Mouse (Mus musculus): ENCODE measurements around the gene C2cd3. TPM values are rescaled to one million over a fixed set of nuclear protein-coding genes. Genes with fewer than 3 reads are reported as not detected.
"Not testable (repeated sequence)": the region's sequence is repeated elsewhere in the genome, so short reads cannot be mapped to it uniquely, and the experiment has no call there.

Gene C2cd3
- polyA plus RNA-seq, 1 experiment from 2014 or later: 30.7 TPM

- H3K27ac ChIP-seq (replicated peaks): no peak overlapping the region; the same call in 1 of the 2 replicates
- DNase-seq (ENCODE audit: low spot score): no peak
- H3K9me3 ChIP-seq (replicated peaks): no peaks in the 10 kb centered on the region
- H3K36me3 ChIP-seq: no peaks in the 10 kb centered on the region
- no peaks in the 10 kb centered on the region for H3K4me1 ChIP-seq
- H3K4me3 ChIP-seq: no peak overlapping the region
- 84% methylated on average over 17 of the region's 17 CpGs for WGBS
- H3K27me3 ChIP-seq (ENCODE audit: low read depth, poor library complexity, severe bottlenecking): no peaks in the 10 kb centered on the region
Observed at GRCm38 (mm10) chr7:100480175-100480574, 108.1 kb downstream of the C2cd3 start.

- not testable (repeated sequence) for H3K4me1 ChIP-seq; H3K4me3 ChIP-seq; H3K9me3 ChIP-seq (replicated peaks); DNase-seq (ENCODE audit: low spot score); H3K27me3 ChIP-seq (ENCODE audit: low read depth, poor library complexity, severe bottlenecking); H3K27ac ChIP-seq (replicated peaks); H3K36me3 ChIP-seq
- 96% methylated on average over 2 of the region's 2 CpGs for WGBS
Observed at GRCm38 (mm10) chr7:100482046-100482445, 110.0 kb downstream of the C2cd3 start.

GRCm38 (mm10) chr7:100484493-100484892, 112.5 kb downstream of the C2cd3 start:
- H3K4me1 ChIP-seq: 0 out of 2 replicates have a peak, but pooled peaks cover 3% of the 10 kb centered on the region
- 91% methylated on average over 5 of the region's 5 CpGs for WGBS
- H3K9me3 ChIP-seq (replicated peaks): no peaks in the 10 kb centered on the region

GRCm38 (mm10) chr7:100487301-100487700, 115.3 kb downstream of the C2cd3 start:
- Histone ChIP-seq H3K9me3 (replicated peaks) (no peaks in the 10 kb centered on the region), H3K4me1 (peaks cover 4% of the 10 kb centered on the region; the same call in 1 of the 2 replicates), H3K27me3 (ENCODE audit: low read depth, poor library complexity, severe bottlenecking) (peaks cover 8% of the 10 kb centered on the region), H3K27ac (replicated peaks) (no peak overlapping the region), H3K36me3 (no peaks in the 10 kb centered on the region), H3K4me3 (no peak overlapping the region)
- DNase-seq (ENCODE audit: low spot score): no peak
- WGBS: 86% methylated on average over 2 of the region's 2 CpGs

More at GRCm38 (mm10) chr7:100484493-100484892, 112.5 kb downstream of the C2cd3 start:
- Histone ChIP-seq H3K27ac (replicated peaks) (0 out of 2 replicates have a peak overlapping the region, but pooled peaks have one; percentile 9), H3K36me3 (no peaks in the 10 kb centered on the region), H3K27me3 (ENCODE audit: low read depth, poor library complexity, severe bottlenecking) (no peaks in the 10 kb centered on the region), H3K4me3 (no peak overlapping the region)
- no peak for DNase-seq (ENCODE audit: low spot score)

GRCm38 (mm10) chr7:100488474-100489048, 116.5 kb downstream of the C2cd3 start:
- Histone ChIP-seq H3K27ac (replicated peaks) (no peak overlapping the region), H3K4me3 (no peak overlapping the region), H3K27me3 (ENCODE audit: low read depth, poor library complexity, severe bottlenecking) (peaks cover 19% of the 10 kb centered on the region), H3K36me3 (no peaks in the 10 kb centered on the region), H3K4me1 (peaks cover 17% of the 10 kb centered on the region), H3K9me3 (replicated peaks) (no peaks in the 10 kb centered on the region)
- no peak for DNase-seq (ENCODE audit: low spot score)
- 52% methylated on average over 10 of the region's 10 CpGs for WGBS

- 2% methylated on average over 35 of the region's 36 CpGs for WGBS
- Histone ChIP-seq H3K36me3 (peaks cover 12% of the 10 kb centered on the region), H3K4me1 (peaks cover 52% of the 10 kb centered on the region), H3K27ac (replicated peaks) (peak overlapping the region; percentile 85), H3K4me3 (peak overlapping the region; percentile 62), H3K9me3 (replicated peaks) (no peaks in the 10 kb centered on the region), H3K27me3 (ENCODE audit: low read depth, poor library complexity, severe bottlenecking) (peaks cover 29% of the 10 kb centered on the region)
- no peak for DNase-seq (ENCODE audit: low spot score)
Observed at GRCm38 (mm10) chr7:100492391-100493116, 120.5 kb downstream of the C2cd3 start.

GRCm38 (mm10) chr7:100493117-100493483, 121.1 kb downstream of the C2cd3 start, which contains the start of gene Ucp2:
Gene Ucp2 (plus strand): TSS chr7:100493337.
- peaks cover 29% of the 10 kb centered on the region for H3K27me3 ChIP-seq (ENCODE audit: low read depth, poor library complexity, severe bottlenecking)
- peak within 1 kb of the TSS; percentile 62 for H3K4me3 ChIP-seq
- peaks cover 17% of the 10 kb centered on the region for H3K36me3 ChIP-seq
- peak within 1 kb of the TSS; percentile 85 for H3K27ac ChIP-seq (replicated peaks)
- DNase-seq (ENCODE audit: low spot score): peak; percentile 79
- peaks cover 52% of the 10 kb centered on the region for H3K4me1 ChIP-seq
- H3K9me3 ChIP-seq (replicated peaks): no peaks in the 10 kb centered on the region
- WGBS: under 1% methylated on average over 26 of the region's 27 CpGs

- peak; percentile 28 for DNase-seq (ENCODE audit: low spot score)
- Histone ChIP-seq H3K27ac (replicated peaks) (peak overlapping the region; percentile 85), H3K9me3 (replicated peaks) (no peaks in the 10 kb centered on the region), H3K36me3 (peaks cover 23% of the 10 kb centered on the region), H3K4me3 (peak overlapping the region; percentile 62), H3K4me1 (peaks cover 50% of the 10 kb centered on the region), H3K27me3 (ENCODE audit: low read depth, poor library complexity, severe bottlenecking) (peaks cover 29% of the 10 kb centered on the region)
- 43% methylated on average over 19 of the region's 19 CpGs for WGBS
Observed at GRCm38 (mm10) chr7:100493484-100494414, 121.7 kb downstream of the C2cd3 start.

- H3K27me3 ChIP-seq (ENCODE audit: low read depth, poor library complexity, severe bottlenecking): peaks cover 29% of the 10 kb centered on the region
- DNase-seq (ENCODE audit: low spot score): no peak
- no peaks in the 10 kb centered on the region for H3K9me3 ChIP-seq (replicated peaks)
- 92% methylated on average over 7 of the region's 7 CpGs for WGBS
- peaks cover 49% of the 10 kb centered on the region for H3K4me1 ChIP-seq
- peak overlapping the region; percentile 85 for H3K27ac ChIP-seq (replicated peaks)
- peak overlapping the region; percentile 62 for H3K4me3 ChIP-seq
- peaks cover 29% of the 10 kb centered on the region for H3K36me3 ChIP-seq
Observed at GRCm38 (mm10) chr7:100494415-100494831, 122.4 kb downstream of the C2cd3 start.

- 45% methylated on average over 8 of the region's 8 CpGs for WGBS
- peak; percentile 21 for DNase-seq (ENCODE audit: low spot score)
- no peaks in the 10 kb centered on the region for H3K9me3 ChIP-seq (replicated peaks)
- peaks cover 49% of the 10 kb centered on the region for H3K4me1 ChIP-seq
- H3K27me3 ChIP-seq (ENCODE audit: low read depth, poor library complexity, severe bottlenecking): peaks cover 29% of the 10 kb centered on the region
- peaks cover 35% of the 10 kb centered on the region for H3K36me3 ChIP-seq
- H3K27ac ChIP-seq (replicated peaks): peak overlapping the region; percentile 70
- H3K4me3 ChIP-seq: peak overlapping the region; percentile 62
Observed at GRCm38 (mm10) chr7:100495042-100495441, 123.0 kb downstream of the C2cd3 start.

- peaks cover 35% of the 10 kb centered on the region for H3K36me3 ChIP-seq
- H3K27ac ChIP-seq (replicated peaks): peak overlapping the region; percentile 70
- DNase-seq (ENCODE audit: low spot score): peak; percentile 54
- H3K9me3 ChIP-seq (replicated peaks): no peaks in the 10 kb centered on the region
- H3K4me3 ChIP-seq: peak overlapping the region; percentile 62
- H3K4me1 ChIP-seq: peaks cover 50% of the 10 kb centered on the region
- WGBS: 35% methylated on average over 11 of the region's 11 CpGs
- H3K27me3 ChIP-seq (ENCODE audit: low read depth, poor library complexity, severe bottlenecking): peaks cover 29% of the 10 kb centered on the region
Observed at GRCm38 (mm10) chr7:100495581-100496251, 123.7 kb downstream of the C2cd3 start.

- Histone ChIP-seq H3K27me3 (ENCODE audit: low read depth, poor library complexity, severe bottlenecking) (peaks cover 29% of the 10 kb centered on the region), H3K4me1 (peaks cover 56% of the 10 kb centered on the region), H3K9me3 (replicated peaks) (no peaks in the 10 kb centered on the region), H3K4me3 (no peak overlapping the region), H3K36me3 (peaks cover 35% of the 10 kb centered on the region), H3K27ac (replicated peaks) (peak overlapping the region; percentile 70; the same call in 1 of the 2 replicates)
- no peak for DNase-seq (ENCODE audit: low spot score)
- 85% methylated on average over 6 of the region's 6 CpGs for WGBS
Observed at GRCm38 (mm10) chr7:100496371-100496770, 124.3 kb downstream of the C2cd3 start.

Measured in midbrain, embryonic 10.5 days (tissue).